Mouse (Mus musculus) yolk sac, embryonic 10.5 days (tissue): ENCODE data around the gene Rpp38.

Experiments used
- DNase-seq: peaks from one replicate; pipeline ENCODE4 v3.0.0-alpha.2; 2017; ENCODE audit warnings: low spot score

Gene Rpp38

GRCm38 (mm10) chr2:3332484-3333242 lies at the start of gene Rpp38:
Rpp38 (minus strand) TSS chr2:3332643.
- DNase-seq, result peak; percentile 98

- DNase-seq, result no peak
These were observed 32.7 kb upstream of the Rpp38 start for GRCm38 (mm10) chr2:3365127-3365526.

- no peak for DNase-seq
These were observed 28.6 kb upstream of the Rpp38 start for GRCm38 (mm10) chr2:3361067-3361466.

- no peak for DNase-seq
These were observed 25.4 kb upstream of the Rpp38 start for GRCm38 (mm10) chr2:3357887-3358286.

- no peak for DNase-seq
These were observed 23.9 kb upstream of the Rpp38 start for GRCm38 (mm10) chr2:3356311-3356710.

- DNase-seq, result no peak
These were observed 23.4 kb upstream of the Rpp38 start for GRCm38 (mm10) chr2:3355793-3356192.

GRCm38 (mm10) chr2:3353160-3353559 lies 20.7 kb upstream of the Rpp38 start:
- no peak for DNase-seq

GRCm38 (mm10) chr2:3348919-3349318 lies 16.5 kb upstream of the Rpp38 start:
- no peak for DNase-seq

- DNase-seq, result no peak
These were observed 16.0 kb upstream of the Rpp38 start for GRCm38 (mm10) chr2:3348422-3348821.

- DNase-seq, result peak; percentile 77
These were observed 3.3 kb upstream of the Rpp38 start, which contains the start of gene Acbd7 for GRCm38 (mm10) chr2:3335611-3336301. Acbd7 (plus strand) TSS chr2:3336168.

GRCm38 (mm10) chr2:3333761-3334160 lies 1.3 kb upstream of the Rpp38 start:
- no peak for DNase-seq

GRCm38 (mm10) chr2:3332056-3332455 lies 387 bp downstream of the Rpp38 start:
- no peak for DNase-seq

- no peak for DNase-seq
These were observed 1.3 kb downstream of the Rpp38 start for GRCm38 (mm10) chr2:3331071-3331703.

GRCm38 (mm10) chr2:3327351-3327750 lies 5.1 kb downstream of the Rpp38 start:
- peak; percentile 27 for DNase-seq

- DNase-seq, result no peak
These were observed 5.9 kb downstream of the Rpp38 start for GRCm38 (mm10) chr2:3326547-3326946.

- DNase-seq, result no peak
These were observed 7.9 kb downstream of the Rpp38 start for GRCm38 (mm10) chr2:3324381-3325130.

- DNase-seq, result no peak
These were observed 9.3 kb downstream of the Rpp38 start for GRCm38 (mm10) chr2:3323132-3323531.

- no peak for DNase-seq
These were observed 26.9 kb downstream of the Rpp38 start for GRCm38 (mm10) chr2:3305426-3306025.

- DNase-seq, result no peak
These were observed 36.6 kb downstream of the Rpp38 start for GRCm38 (mm10) chr2:3295826-3296225.

GRCm38 (mm10) chr2:3292170-3292569 lies 40.3 kb downstream of the Rpp38 start:
- DNase-seq, result no peak

- no peak for DNase-seq
These were observed 42.9 kb downstream of the Rpp38 start for GRCm38 (mm10) chr2:3289581-3289980.

GRCm38 (mm10) chr2:3286243-3286642 lies 46.2 kb downstream of the Rpp38 start:
- DNase-seq, result no peak
